13 mouse cellular contexts compared by ENCODE assay signal in the genomic region with DNA sequence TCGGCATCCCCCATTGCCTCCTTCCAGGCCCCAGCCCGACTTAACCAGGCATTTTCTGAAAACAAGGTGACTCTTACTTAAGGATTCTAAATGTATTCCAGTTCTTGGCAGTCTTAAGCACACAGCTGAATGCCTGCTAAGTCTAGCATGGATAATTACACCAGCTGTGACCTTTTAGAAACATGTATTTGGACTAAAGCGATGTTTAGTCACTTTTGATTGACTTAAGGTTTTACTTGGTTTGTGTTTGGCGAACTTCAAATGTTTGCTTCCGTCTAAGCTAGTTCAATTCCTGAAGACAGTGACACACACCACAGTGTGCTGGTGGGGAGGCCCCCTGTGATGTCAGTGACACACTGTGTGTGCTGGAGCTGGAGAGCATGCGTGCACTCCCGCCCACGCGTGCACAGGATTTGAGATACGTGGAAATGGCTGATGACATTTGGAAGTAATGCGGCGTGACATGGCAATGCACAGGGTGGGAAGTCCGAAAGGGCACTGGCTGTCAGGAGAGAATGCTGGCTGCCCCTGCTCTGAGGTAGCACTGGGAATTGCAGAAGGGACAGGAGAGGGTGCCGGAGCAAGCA.
A peak's percentile ranks its signal among the peaks of the same experiment; 100 is the strongest.
DNase-seq lines count a peak whose midpoint lies in the region; ATAC-seq lines count a peak whose summit lies in the region.
"Had no signal": no experiment of that assay in that cellular context is flagged by ENCODE, and none has a peak within 500 bp of the region (broad histone marks: within the 10 kb centered on the region; RNA-seq: fewer than 3 reads in every experiment).

No protein-coding gene starts in this region.

- DNase-seq in cerebellum, postnatal 14 days, result peak; percentile 16 to 21
- DNase-seq in cerebellum, postnatal 4 days (ENCODE audit: low spot score in 2 of 2), result no peak
- no peak for DNase-seq in midbrain, embryonic 10.5 days (ENCODE audit: low spot score)
- DNase-seq in retina, embryonic 14.5 days (ENCODE audit: low spot score), result peak; percentile 54
- no peak for DNase-seq in B cell, adult 2 months
- DNase-seq: cerebellum, adult 8-10 months; heart, adult 2 months; kidney, postnatal 25 days; lung, adult 2 months; thymus, postnatal 14 days had no signal

- H3K9me3 ChIP-seq in hindbrain, embryonic 16.5 days (ENCODE audit: control insufficient read depth, low read length), result no peaks in the 10 kb centered on the region
- no peaks in the 10 kb centered on the region for H3K9me3 ChIP-seq in hindbrain, embryonic 12.5 days (replicated peaks)
- H3K9me3 ChIP-seq in midbrain, embryonic 13.5 days, result no peaks in the 10 kb centered on the region
- H3K9me3 ChIP-seq in midbrain, embryonic 10.5 days (replicated peaks), result no peaks in the 10 kb centered on the region

- peaks cover 10% of the 10 kb centered on the region for H3K4me1 ChIP-seq in hindbrain, embryonic 16.5 days (ENCODE audit: control insufficient read depth, insufficient read depth, low read depth, low read length)
- peaks cover 6% of the 10 kb centered on the region for H3K4me1 ChIP-seq in hindbrain, embryonic 12.5 days
- peaks cover 16% of the 10 kb centered on the region for H3K4me1 ChIP-seq in midbrain, embryonic 13.5 days (replicated peaks)
- H3K4me1 ChIP-seq in midbrain, embryonic 10.5 days, result peaks cover 18% of the 10 kb centered on the region

- H3K9ac ChIP-seq in hindbrain, embryonic 16.5 days (ENCODE audit: low read depth, low read length), result no peak overlapping the region
- H3K9ac ChIP-seq in hindbrain, embryonic 12.5 days, result no peak overlapping the region
- no peak overlapping the region for H3K9ac ChIP-seq in midbrain, embryonic 13.5 days (replicated peaks)

- H3K4me3 ChIP-seq in hindbrain, embryonic 16.5 days (ENCODE audit: low read length), result no peak overlapping the region
- H3K4me3 ChIP-seq in hindbrain, embryonic 12.5 days, result no peak overlapping the region
- no peak overlapping the region for H3K4me3 ChIP-seq in midbrain, embryonic 13.5 days (replicated peaks)
- no peak overlapping the region for H3K4me3 ChIP-seq in midbrain, embryonic 10.5 days
- H3K4me3 ChIP-seq: heart, adult 2 months had no signal

- no peak overlapping the region; the same call in 1 of the 2 replicates for H3K27ac ChIP-seq in hindbrain, embryonic 16.5 days (ENCODE audit: low read depth, low read length)
- no peak overlapping the region for H3K27ac ChIP-seq in hindbrain, embryonic 12.5 days
- H3K27ac ChIP-seq in midbrain, embryonic 13.5 days, result no peak overlapping the region
- H3K27ac ChIP-seq in midbrain, embryonic 10.5 days (replicated peaks), result no peak overlapping the region
- H3K27ac ChIP-seq: heart, adult 2 months had no signal

- ATAC-seq in hindbrain, embryonic 16.5 days, result peak; percentile 75
- ATAC-seq in hindbrain, embryonic 12.5 days (ENCODE audit: low FRiP score), result no peak
- 0 out of 2 replicates have a peak, but pooled peaks have one; percentile 27 for ATAC-seq in midbrain, embryonic 13.5 days

- H3K27me3 ChIP-seq in hindbrain, embryonic 16.5 days (replicated peaks; ENCODE audit: control insufficient read depth, insufficient read depth, low read length), result no peaks in the 10 kb centered on the region
- H3K27me3 ChIP-seq in hindbrain, embryonic 12.5 days, result no peaks in the 10 kb centered on the region
- no peaks in the 10 kb centered on the region for H3K27me3 ChIP-seq in midbrain, embryonic 13.5 days
- peaks cover 26% of the 10 kb centered on the region for H3K27me3 ChIP-seq in midbrain, embryonic 10.5 days (ENCODE audit: low read depth, poor library complexity, severe bottlenecking)

- no peak overlapping the region for H3K4me2 ChIP-seq in hindbrain, embryonic 16.5 days (ENCODE audit: low read length)
- no peak overlapping the region for H3K4me2 ChIP-seq in hindbrain, embryonic 12.5 days (replicated peaks)
- H3K4me2 ChIP-seq in midbrain, embryonic 13.5 days (replicated peaks), result no peak overlapping the region

- WGBS in hindbrain, embryonic 16.5 days, result 50% methylated on average over 14 of the region's 14 CpGs
- 69% methylated on average over 14 of the region's 14 CpGs for WGBS in hindbrain, embryonic 12.5 days
- 63% methylated on average over 14 of the region's 14 CpGs for WGBS in midbrain, embryonic 13.5 days
- WGBS in midbrain, embryonic 10.5 days, result 85% methylated on average over 14 of the region's 14 CpGs

- no peaks in the 10 kb centered on the region for H3K36me3 ChIP-seq in hindbrain, embryonic 16.5 days (ENCODE audit: control insufficient read depth, insufficient read depth, low read length)
- H3K36me3 ChIP-seq in hindbrain, embryonic 12.5 days, result no peaks in the 10 kb centered on the region
- H3K36me3 ChIP-seq in midbrain, embryonic 13.5 days, result no peaks in the 10 kb centered on the region
- no peaks in the 10 kb centered on the region for H3K36me3 ChIP-seq in midbrain, embryonic 10.5 days

Comparison
In these comparisons a context has a peak if more than half of its experiments do, and no peak if none do; other contexts are left out.
1. DNase-seq: peak in cerebellum, postnatal 14 days (2 of 2) and retina, embryonic 14.5 days (single experiment); none in cerebellum, postnatal 4 days (0 of 2), midbrain, embryonic 10.5 days (single experiment) and B cell, adult 2 months (0 of 2).